ENCODE assay signal across 16 mouse cellular contexts in genomic region chr2:30931922-30932321, GRCm38 (mm10). TPM values are rescaled to one million over a fixed set of nuclear protein-coding genes. Genes with fewer than 3 reads are reported as not detected.
"Had no signal": no experiment of that assay in that cellular context is flagged by ENCODE, and none has a peak within 500 bp of the region (broad histone marks: within the 10 kb centered on the region; RNA-seq: fewer than 3 reads in every experiment).

No protein-coding gene starts in this region.

- H3K4me2 ChIP-seq: kidney, embryonic 15.5 days; limb, embryonic 15.5 days; liver, embryonic 13.5 days; midbrain, embryonic 11.5 days; midbrain, embryonic 15.5 days; neural tube, embryonic 12.5 days; stomach, embryonic 15.5 days had no signal

- DNase-seq: kidney, adult 2 months; kidney, postnatal 14 days; liver, embryonic 13.5 days; liver, postnatal 0 days; right cerebral cortex, postnatal 14 days; thymus, postnatal 4 days had no signal

- H3K9me3 ChIP-seq: kidney, embryonic 15.5 days; limb, embryonic 15.5 days; liver, embryonic 13.5 days; megakaryocyte, embryonic 14.5 days; midbrain, embryonic 15.5 days; neural tube, embryonic 12.5 days; stomach, embryonic 15.5 days had no signal

- H3K36me3 ChIP-seq: kidney, embryonic 15.5 days; limb, embryonic 15.5 days; liver, embryonic 13.5 days; midbrain, embryonic 15.5 days; neural tube, embryonic 12.5 days; stomach, embryonic 15.5 days had no signal

- ATAC-seq: liver, postnatal 0 days; midbrain, embryonic 15.5 days had no signal

- H3K4me3 ChIP-seq: kidney, embryonic 15.5 days; left cerebral cortex, adult 2 months; limb, embryonic 15.5 days; liver, embryonic 13.5 days; megakaryocyte, embryonic 14.5 days; midbrain, embryonic 15.5 days; neural tube, embryonic 12.5 days; stomach, embryonic 15.5 days had no signal

- H3K9ac ChIP-seq: kidney, embryonic 15.5 days; limb, embryonic 15.5 days; liver, embryonic 13.5 days; liver, postnatal 0 days; midbrain, embryonic 15.5 days; neural tube, embryonic 12.5 days; stomach, embryonic 15.5 days had no signal

- H3K27me3 ChIP-seq: midbrain, embryonic 15.5 days; neural tube, embryonic 12.5 days; stomach, embryonic 15.5 days had no signal

- H3K27ac ChIP-seq: kidney, embryonic 15.5 days; left cerebral cortex, adult 2 months; limb, embryonic 15.5 days; liver, embryonic 13.5 days; macrophage; midbrain, embryonic 15.5 days; neural tube, embryonic 12.5 days; stomach, embryonic 15.5 days had no signal

RNA-seq across cellular contexts. Expression of gene Ptges, which starts 2.3 kb away (rescaled TPM):
- total RNA-seq: neutrophil, adult 5-6 weeks had no signal
